Mouse (Mus musculus) bone marrow, adult 2 months (tissue): ENCODE measurements around the gene Ppp4r2.
"Not testable (repeated sequence)": the region's sequence is repeated elsewhere in the genome, so short reads cannot be mapped to it uniquely, and the experiment has no call there.

ENCODE experiments used
- CTCF ChIP-seq: fragments of 200-500 bp; IDR thresholded peaks from 2 replicates; pipeline ENCODE4 v1.5.1; 2011; ENCODE audit warnings: low read length, control low read depth; ENCODE audit not compliant: control insufficient read depth, insufficient read depth
- POLR2A ChIP-seq: fragments of 200-500 bp; IDR thresholded peaks from 2 replicates; pipeline ENCODE4 v1.6.1; 2011; ENCODE audit warnings: low read depth, mild to moderate bottlenecking, control low read depth, low read length, borderline replicate concordance; ENCODE audit not compliant: control insufficient read depth

GRCm38 (mm10) chr6:100865788-100866187, 32.4 kb downstream of the Ppp4r2 start:
- not testable (repeated sequence) for TF ChIP-seq CTCF, POLR2A
